Mouse (Mus musculus): ENCODE measurements at regions not wholly inside any gene's neighbourhood (a gene's known extent, or its start where the extent isn't known, plus 50 kb on each side); places are given as distances from the start of the nearest gene placed in this dataset.

GRCm38 (mm10) chr11:20882756-20883155 lies 51.9 kb upstream of the Lgalsl start:
- ATAC-seq (ENCODE audit: insufficient number of reproducible peaks, low FRiP score, low TSS enrichment) = no peak

- ATAC-seq (ENCODE audit: insufficient number of reproducible peaks, low FRiP score, low TSS enrichment) = no peak
Observed at GRCm38 (mm10) chr11:20883907-20884306, 53.1 kb upstream of the Lgalsl start.

DNA sequence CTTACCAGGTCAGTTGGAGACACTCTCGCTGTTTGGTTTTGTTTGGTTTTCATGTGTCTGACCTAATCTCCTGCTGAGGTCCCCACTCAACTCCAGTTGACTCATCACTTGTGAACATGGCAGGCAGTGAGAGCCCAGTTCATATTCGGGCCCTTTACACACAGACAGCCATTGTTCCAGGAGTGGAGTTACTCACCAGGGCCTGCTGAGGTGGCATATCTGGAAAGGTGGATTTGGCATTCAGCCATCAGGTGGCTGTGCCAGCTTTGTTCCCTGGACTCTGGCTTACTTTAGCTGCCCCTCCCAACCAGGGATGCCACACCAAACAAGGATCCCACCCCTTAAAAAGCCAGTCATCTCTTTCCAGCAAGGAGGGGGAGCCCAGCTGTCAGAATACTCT lies 56.2 kb upstream of the Lgalsl start:
- ATAC-seq (ENCODE audit: insufficient number of reproducible peaks, low FRiP score, low TSS enrichment) = no peak

DNA sequence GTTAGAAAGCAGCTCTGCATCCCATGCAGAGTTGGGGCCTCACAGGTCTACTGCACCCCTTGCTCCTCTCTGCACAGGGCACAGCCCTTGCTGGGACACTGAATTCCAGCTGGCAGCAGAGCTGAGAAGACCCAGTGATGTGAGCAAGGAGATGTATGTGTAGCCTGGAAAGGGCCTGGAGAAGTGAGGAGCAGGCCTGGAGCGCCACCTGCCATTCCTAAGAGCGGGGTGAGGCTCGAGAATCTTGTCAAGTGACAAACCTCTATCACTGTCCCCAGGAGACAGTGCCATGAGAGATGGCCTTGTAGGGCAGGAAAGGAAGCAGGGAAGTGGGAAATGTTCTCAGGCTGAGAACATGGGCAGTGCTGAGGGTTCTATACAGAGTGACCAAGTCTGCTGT lies 59.6 kb upstream of the Lgalsl start:
- ATAC-seq (ENCODE audit: insufficient number of reproducible peaks, low FRiP score, low TSS enrichment) = no peak

DNA sequence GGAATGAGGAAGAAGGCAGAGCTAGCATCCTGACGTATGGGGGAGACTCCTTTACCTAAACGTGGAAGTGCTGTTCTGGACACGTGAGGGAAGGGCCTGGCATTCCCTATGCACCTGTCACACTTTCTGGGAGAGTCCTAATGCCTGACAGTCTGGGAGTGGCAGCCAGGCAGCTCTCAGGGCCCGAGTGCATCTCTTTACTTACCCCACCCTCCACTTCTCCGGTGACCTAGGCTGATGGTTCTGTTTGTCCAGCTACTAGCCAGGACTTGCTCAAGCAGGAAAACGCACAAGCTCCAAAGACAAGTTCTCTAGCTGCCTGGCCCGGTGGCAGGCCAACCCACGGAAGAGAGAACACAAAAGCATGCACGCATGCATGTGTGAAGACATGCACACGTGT lies 60.9 kb upstream of the Lgalsl start:
- ATAC-seq (ENCODE audit: insufficient number of reproducible peaks, low FRiP score, low TSS enrichment) = no peak

DNA sequence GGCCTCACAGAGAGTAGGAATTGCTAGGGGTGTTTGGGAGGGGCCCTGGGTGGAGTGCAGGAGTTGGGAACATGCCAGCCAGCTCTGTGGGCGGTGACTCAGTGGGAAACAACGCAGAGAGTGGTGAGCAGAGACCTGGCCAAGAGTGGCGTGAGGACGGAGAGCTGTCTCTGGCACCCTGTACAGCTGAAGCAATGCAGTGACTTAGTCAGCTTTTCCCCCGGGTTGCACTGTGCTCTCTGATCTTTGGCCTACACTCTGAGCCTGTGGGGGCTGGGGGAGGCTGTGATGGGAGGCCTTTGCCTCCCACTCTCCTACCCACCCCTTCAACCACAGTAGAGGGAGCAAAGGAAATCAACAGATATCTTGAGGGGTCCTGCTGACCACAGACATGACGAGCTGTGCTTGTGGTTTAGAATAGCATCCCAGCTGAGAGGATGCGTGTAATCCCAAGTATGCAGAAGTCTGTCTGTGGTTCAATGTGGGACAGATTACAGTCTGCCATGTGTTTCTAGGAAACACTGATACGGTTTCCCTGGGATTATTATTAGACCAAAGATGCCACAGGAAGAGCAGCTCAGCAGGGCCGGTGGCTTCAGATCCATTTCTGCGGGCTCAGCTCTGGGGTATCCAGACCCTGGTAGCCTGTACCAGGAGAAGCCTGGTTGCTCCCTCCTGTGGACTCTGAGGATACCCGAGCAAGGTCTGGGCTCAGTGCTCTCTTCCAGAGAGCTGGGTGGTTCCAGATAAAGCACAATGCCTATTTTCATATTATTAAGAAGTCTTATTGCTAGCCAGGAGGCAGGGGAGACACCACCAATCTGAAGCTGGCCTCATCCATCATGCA lies 65.6 kb upstream of the Lgalsl start:
- ATAC-seq (ENCODE audit: insufficient number of reproducible peaks, low FRiP score, low TSS enrichment) = no peak

DNA sequence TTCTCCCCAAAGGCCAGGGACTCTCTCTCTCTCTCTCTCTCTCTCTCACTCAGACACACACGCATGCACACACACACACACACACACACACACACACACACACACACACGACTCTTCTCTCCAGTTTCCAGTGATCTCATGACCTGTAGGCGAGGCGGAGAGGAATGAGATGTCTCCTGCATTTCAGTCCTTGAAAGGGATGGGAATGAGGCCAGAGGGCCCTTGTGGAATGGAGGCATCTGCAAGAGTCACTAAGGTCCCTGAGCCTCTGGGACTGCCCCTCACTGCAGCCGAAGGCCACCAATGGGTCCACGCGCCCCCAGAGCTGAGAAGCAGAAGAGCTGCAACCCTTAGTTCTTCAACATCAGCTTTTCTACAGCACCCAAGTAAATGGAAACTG lies 66.6 kb upstream of the Lgalsl start:
- no peak for ATAC-seq (ENCODE audit: insufficient number of reproducible peaks, low FRiP score, low TSS enrichment)

GRCm38 (mm10) chr11:20898558-20898957 lies 67.7 kb upstream of the Lgalsl start:
- no peak for ATAC-seq (ENCODE audit: insufficient number of reproducible peaks, low FRiP score, low TSS enrichment)

GRCm38 (mm10) chr11:20899766-20900165 lies 68.9 kb upstream of the Lgalsl start:
- ATAC-seq (ENCODE audit: insufficient number of reproducible peaks, low FRiP score, low TSS enrichment) = no peak

- ATAC-seq (ENCODE audit: insufficient number of reproducible peaks, low FRiP score, low TSS enrichment) = no peak
Observed at GRCm38 (mm10) chr11:20902001-20902400, 71.1 kb upstream of the Lgalsl start.

DNA sequence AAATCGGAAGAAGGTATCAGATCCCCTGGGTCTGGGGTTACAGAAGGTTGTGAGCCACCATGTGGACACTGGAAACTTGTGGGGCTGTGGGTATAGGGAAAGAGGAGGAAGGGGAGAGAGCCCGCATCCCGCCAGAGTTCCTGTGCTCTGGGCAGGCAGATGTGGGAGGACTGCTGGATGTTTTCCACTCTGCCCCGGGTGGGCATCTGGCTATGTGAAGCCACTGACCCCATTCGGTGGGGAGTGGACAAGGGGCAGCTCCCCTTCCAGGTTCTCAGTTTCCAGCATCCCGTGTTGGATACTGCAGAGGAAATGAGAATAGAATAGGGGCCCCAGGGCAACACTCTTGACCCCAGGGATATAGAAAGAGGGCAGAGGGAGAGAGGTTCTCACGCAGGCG lies 72.1 kb upstream of the Lgalsl start:
- ATAC-seq (ENCODE audit: insufficient number of reproducible peaks, low FRiP score, low TSS enrichment) = no peak

GRCm38 (mm10) chr11:20907996-20908395 lies 77.1 kb upstream of the Lgalsl start:
- ATAC-seq (ENCODE audit: insufficient number of reproducible peaks, low FRiP score, low TSS enrichment) = no peak

DNA sequence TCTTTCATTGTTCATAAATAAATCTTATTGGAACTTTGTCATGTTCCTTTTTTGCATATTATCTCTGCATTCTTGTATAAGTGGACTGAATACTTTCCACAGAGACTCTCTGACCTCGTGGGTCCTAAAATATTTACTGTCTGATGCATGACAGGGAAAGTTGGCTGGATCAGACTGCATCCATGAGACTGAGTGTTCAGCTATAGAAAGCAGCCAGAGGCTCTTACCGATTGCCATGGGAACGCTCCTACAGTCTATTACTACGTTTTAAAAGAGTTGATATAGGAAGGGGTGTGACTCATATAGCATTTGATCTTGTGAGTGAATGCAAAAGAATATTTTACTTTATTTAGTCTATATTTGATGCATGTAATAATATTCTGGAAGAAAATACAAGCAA lies 77.6 kb upstream of the Lgalsl start:
- no peak for ATAC-seq (ENCODE audit: insufficient number of reproducible peaks, low FRiP score, low TSS enrichment)

GRCm38 (mm10) chr11:20913042-20913441 lies 82.2 kb upstream of the Lgalsl start:
- ATAC-seq (ENCODE audit: insufficient number of reproducible peaks, low FRiP score, low TSS enrichment) = no peak

GRCm38 (mm10) chr11:20913598-20914296 lies 82.9 kb upstream of the Lgalsl start:
- ATAC-seq (ENCODE audit: insufficient number of reproducible peaks, low FRiP score, low TSS enrichment) = peak; percentile 53

DNA sequence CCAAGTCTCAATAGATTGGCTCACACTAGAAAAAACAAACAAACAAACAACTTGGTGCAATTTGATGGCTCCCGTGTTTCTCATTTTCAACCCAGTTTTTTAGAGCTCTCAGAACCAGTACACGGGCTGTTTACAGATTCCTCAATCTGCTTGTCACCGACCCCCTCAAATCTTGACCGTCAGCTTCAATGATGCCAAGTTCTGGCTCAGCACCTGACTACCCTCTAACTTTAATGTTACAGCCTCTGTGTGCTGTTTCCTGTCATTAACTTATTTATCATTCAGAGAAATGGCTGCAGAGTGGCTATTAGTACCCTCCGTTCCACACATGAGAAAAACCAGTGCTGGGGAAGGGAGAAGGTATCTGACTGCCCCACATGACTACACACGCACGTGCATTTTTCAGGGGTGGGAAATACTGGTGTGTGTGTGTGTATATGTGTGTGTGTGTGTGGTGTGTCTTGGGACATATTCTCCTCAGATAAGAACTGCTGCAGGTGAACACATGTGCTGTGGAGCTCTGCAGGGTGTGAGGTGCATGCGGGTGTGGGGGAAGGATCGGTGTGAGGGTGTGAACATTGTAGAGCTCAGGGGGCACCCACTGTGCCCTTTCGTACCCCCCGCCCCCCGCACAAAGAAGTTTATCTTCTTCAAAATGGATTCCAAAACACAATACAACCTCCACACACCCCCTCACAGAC lies 83.6 kb upstream of the Lgalsl start:
- 0 out of 2 replicates have a peak, but pooled peaks have one; percentile 42 for ATAC-seq (ENCODE audit: insufficient number of reproducible peaks, low FRiP score, low TSS enrichment)

GRCm38 (mm10) chr11:20915182-20915602 lies 84.3 kb upstream of the Lgalsl start:
- no peak for ATAC-seq (ENCODE audit: insufficient number of reproducible peaks, low FRiP score, low TSS enrichment)

- ATAC-seq (ENCODE audit: insufficient number of reproducible peaks, low FRiP score, low TSS enrichment) = no peak
Observed at GRCm38 (mm10) chr11:20915687-20916432, 85.0 kb upstream of the Lgalsl start.

DNA sequence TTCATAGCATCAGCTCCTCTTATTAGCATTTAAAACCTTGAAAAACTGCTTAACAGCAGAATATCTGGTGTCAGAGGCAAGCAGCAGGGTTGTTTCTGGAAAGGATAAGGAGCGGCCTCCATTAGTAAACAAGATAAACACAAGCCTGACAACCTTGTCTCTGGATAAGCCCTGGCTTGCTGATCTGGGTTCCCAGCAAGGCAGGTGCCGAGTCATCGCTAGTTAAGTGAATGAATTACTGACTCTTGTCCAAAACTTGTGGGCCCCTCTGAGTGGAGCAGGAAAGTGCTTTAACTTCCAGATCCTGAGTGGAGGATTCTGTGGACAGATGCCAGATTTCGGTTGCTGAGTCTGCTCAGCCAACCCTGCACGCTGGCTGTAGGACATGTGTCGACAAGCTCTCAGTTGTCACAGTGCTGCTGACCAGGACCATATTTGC lies 85.6 kb upstream of the Lgalsl start:
- no peak for ATAC-seq (ENCODE audit: insufficient number of reproducible peaks, low FRiP score, low TSS enrichment)

DNA sequence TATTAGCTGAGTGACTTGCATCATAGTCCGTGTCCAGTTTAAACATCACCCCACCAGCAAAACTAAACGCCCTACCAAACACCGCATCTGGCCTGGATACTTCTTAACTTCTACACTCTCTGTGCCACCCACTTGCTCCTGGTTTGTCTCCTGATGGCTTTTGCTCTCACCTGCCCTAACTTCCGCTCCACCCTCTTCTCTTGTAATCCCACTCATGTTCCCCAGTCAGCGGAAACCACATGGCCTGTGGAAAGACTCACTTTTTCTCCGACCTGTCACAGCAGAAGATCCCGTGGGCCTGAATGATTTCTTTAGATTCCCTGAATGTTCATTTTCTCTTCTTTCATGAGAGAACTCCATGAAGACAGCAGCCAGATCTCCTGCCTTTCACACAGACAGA lies 86.1 kb upstream of the Lgalsl start:
- ATAC-seq (ENCODE audit: insufficient number of reproducible peaks, low FRiP score, low TSS enrichment) = no peak
